Mouse (Mus musculus) cerebellum, adult (tissue): Measurements from ENCODE around the gene Ptprcap.
A peak's percentile ranks its signal among the peaks of the same experiment; 100 is the strongest.
"Not testable (repeated sequence)": the region's sequence is repeated elsewhere in the genome, so short reads cannot be mapped to it uniquely, and the experiment has no call there.

Experiments
- ATAC-seq: cut with Nextera tagmentation; 2 replicates; pipeline ENCODE4 v1.9.2; 2017; ENCODE audit warnings: mild to moderate bottlenecking, moderate library complexity, mixed read lengths; ENCODE audit not compliant: insufficient number of reproducible peaks, low FRiP score, low TSS enrichment

Gene Ptprcap

GRCm38 (mm10) chr19:4125268-4125667, 28.1 kb upstream of the Ptprcap start:
- ATAC-seq, result not testable (repeated sequence)

DNA sequence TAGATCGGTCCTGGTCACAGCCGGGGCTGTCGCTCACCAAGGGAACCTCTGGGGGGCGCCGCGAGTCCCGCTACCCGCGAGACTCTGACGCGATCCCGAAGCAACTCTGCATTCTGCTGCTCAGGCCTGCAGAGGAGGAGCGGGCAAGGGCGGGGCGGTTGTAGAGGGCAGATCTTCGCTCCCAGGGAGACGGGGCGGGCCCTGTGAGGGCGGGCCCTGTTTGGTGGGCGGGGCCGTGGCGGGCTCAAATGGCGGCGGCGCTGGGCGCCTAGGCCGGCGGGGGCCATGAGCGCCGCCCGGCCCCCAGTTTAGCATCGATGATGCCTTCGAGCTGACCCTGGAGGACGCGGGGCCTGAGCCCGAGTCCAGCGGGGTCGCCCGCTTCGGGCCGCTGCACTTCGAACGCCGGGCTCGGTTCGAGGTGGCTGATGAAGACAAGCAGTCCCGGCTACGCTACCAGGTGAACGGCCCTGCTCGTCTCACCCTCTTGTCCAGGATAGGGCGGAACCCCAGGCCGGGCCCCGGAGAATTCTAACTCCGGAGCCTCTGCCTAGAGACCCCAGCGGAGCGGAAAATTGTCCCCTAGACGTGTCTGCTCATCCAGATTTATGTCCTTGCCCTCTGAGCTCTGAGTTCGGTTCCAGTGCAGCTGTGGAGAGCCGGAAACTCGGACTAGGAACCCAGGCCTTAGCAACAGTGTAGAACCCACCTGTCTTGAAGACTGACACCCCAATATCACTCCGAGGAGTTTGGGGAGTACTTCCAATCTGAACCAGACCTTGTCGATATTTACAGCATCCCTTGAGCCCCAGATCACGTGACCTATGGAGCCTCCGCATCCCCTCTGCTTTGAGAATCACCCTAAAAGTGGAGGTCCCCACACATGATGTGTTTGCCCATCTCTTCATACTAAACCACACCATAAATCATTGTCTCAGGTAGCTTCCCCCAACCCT, 27.4 kb upstream of the Ptprcap start, which contains the start of gene Aip:
Aip (minus strand) TSS at position 118 of the 956 bp plus-strand sequence.
- peak; percentile 87 for ATAC-seq

DNA sequence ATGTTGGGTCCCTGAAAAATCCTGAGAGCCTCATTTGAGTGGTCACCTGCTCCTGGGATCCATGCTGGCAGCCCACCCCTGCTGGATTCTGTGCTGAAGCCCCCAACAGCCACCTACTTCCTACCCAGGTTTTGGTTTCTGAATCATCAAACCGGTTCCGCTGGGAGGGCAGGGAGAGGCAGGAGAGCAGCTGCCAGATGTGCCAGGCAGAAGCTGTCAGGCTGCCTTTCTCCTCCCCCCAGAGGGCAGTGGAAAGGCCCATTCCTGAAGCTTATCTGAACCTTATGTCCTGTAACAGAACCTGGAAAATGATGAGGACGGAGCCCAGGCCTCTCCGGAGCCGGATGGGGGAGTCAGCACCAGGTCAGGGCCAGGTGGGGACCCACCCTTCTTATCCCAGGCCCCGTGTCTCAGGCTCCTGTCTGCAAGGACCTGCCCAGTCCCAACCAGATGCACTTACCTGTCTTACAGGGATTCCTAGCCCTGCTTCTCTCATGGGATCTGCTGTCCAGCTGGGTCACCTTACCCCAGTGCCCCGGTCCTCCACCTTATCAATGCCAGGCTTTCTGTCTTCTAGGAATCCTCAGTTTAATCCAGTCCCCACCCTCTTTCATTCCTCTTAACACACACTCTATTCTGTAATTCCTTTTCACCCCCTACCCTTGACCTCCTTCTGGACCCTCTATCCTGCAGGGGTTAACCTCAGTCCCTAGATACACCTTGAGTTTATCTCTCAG, 26.5 kb upstream of the Ptprcap start:
- ATAC-seq, result no peak

GRCm38 (mm10) chr19:4129462-4129861, 23.9 kb upstream of the Ptprcap start:
- no peak for ATAC-seq

GRCm38 (mm10) chr19:4130106-4130505, 23.3 kb upstream of the Ptprcap start:
- ATAC-seq, result no peak

DNA sequence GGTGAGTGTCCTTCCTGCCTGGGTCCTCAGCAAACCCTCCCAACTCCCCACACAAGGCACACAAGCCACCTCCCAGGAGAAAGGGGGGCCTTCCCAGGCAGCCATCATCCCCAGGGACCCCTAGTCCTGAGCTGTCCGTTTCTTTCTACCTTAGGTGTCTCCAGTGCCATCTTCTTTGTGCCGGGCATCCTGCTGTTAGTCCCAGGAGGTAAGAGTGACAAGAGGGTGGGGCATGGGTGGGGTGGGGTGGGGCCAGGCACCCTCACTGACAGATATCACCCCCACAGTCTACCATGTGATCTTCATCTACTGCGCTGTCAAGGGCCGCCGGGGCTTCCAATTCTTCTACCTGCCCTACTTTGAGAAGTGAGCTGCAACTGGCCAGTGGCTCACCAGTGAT, 22.3 kb upstream of the Ptprcap start:
- no peak for ATAC-seq

DNA sequence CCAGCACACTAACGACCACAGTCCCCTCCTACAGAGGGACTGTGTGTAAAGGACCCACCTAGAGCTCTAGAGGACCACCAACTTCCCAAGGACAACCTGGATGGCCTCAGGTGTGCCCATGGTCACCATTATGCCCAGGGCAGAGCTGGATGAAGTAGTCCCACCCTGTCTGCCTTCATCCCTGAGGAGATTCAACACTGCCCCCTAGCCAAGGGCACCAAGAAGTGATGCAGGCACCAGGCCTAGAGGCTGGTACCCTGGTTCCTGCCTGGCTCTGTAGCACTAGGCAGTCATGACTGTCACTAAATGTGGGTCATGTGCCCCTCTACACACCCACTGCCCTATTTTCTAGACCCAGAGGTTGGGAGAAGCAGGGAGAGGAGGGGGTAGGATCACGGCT, 21.6 kb upstream of the Ptprcap start:
- ATAC-seq, result 0 out of 2 replicates have a peak, but pooled peaks have one; percentile 23

GRCm38 (mm10) chr19:4134354-4134753, 19.1 kb upstream of the Ptprcap start:
- no peak for ATAC-seq

DNA sequence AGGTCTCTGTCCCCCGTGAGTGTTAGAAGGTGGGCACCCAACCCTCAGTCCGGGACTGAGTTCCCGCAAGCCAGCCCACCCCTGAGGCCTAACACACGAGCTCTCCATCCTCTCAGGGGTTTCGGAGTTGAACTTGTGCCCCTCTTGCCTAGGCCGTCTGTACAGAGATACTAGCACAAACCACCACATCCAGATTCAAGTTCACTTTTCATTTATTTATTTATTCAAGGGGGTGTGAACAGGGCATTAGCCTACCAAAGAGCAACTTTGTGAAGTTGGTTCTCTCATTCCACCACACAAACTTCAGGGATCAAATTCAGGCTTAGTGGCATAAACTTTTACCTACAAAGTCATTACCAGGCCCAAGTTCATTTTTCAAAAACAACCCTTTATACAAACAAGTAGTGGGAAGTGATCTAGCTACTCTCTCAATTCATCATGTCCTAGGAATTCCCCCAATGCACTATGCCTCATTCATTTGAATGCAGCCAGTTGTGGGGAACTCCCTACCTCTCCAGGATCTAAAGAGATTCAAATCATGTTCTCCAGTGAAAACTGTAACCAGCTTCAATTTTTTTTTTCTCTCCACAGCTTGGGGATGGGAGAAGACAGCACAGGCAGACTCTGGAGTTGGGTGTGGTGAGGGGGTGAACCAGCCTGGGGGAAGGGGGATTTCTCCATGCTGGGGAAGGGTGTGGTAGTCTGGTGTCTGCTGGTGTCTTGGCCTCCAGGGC, 18.0 kb upstream of the Ptprcap start:
- ATAC-seq, result not testable (repeated sequence)

GRCm38 (mm10) chr19:4135963-4136345, 17.4 kb upstream of the Ptprcap start:
- ATAC-seq, result 0 out of 2 replicates have a peak, but pooled peaks have one; percentile 56

DNA sequence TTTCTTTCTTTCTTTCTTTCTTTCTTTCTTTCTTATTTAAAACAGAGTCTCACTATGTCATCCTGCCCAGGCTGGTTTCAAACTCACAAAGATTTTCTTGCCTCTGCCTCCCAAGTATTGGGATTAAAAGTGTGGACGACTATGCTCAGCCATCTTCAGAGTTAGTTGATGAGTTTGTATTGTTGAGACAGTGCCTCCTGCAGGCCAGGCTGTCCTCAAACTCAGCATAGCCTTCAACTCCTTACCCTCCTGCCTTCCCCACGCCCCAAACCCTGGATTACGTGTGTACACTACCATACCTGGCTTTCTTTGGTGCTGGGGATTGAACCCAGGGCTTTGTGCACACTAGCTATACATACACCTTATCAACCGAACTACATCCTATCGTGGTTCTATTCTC, 16.9 kb upstream of the Ptprcap start:
- no peak for ATAC-seq

GRCm38 (mm10) chr19:4137913-4138312, 15.5 kb upstream of the Ptprcap start:
- ATAC-seq, result no peak

DNA sequence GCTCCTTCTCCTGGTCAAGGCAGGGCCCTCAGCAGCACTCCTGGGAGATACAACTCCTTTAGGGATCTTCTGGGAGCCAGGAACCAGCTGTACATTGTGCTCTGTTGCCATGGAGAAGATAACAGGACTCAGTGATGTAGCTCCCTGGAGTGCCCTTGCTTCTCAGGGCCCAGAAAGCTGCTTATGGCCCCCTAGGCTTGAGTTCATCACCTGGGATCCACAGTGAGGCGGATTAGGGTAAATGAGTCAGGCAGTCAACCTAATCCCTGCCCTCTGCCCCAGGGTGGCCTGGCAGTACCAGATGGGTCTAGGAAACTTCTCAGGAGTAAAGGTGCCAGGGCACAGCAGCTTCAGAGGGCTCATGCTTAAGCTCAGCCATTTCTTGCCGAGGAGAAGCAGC, 14.0 kb upstream of the Ptprcap start, which contains the start of gene Gpr152:
Gpr152 (plus strand) TSS at position 342 of the 400 bp plus-strand sequence.
- no peak for ATAC-seq

DNA sequence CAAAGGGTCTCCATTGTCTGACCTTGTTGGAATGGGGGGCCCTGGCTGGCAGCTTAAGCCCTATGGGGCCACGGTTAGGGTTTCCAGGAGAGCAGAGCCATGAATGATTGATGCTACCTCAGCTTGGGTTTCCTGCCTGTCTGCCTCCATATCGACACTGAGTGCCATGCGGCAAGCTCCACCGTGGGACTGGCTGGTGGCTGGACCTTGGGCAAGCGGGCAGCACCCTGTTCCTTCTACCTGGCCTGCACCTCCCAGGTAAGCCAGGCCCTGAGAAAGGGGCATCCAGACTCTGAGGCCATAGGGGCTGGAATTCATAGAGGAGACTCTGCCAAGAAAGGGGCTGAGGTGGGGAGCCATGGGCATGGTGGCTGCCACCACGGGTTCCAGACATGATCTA, 13.3 kb upstream of the Ptprcap start:
- ATAC-seq, result no peak

- no peak for ATAC-seq
These were observed 10.8 kb upstream of the Ptprcap start for GRCm38 (mm10) chr19:4142416-4143173.

GRCm38 (mm10) chr19:4143759-4144268, 9.6 kb upstream of the Ptprcap start, which contains the start of gene Cabp4:
Gene Cabp4 (minus strand): TSS chr19:4144033.
- ATAC-seq, result no peak

DNA sequence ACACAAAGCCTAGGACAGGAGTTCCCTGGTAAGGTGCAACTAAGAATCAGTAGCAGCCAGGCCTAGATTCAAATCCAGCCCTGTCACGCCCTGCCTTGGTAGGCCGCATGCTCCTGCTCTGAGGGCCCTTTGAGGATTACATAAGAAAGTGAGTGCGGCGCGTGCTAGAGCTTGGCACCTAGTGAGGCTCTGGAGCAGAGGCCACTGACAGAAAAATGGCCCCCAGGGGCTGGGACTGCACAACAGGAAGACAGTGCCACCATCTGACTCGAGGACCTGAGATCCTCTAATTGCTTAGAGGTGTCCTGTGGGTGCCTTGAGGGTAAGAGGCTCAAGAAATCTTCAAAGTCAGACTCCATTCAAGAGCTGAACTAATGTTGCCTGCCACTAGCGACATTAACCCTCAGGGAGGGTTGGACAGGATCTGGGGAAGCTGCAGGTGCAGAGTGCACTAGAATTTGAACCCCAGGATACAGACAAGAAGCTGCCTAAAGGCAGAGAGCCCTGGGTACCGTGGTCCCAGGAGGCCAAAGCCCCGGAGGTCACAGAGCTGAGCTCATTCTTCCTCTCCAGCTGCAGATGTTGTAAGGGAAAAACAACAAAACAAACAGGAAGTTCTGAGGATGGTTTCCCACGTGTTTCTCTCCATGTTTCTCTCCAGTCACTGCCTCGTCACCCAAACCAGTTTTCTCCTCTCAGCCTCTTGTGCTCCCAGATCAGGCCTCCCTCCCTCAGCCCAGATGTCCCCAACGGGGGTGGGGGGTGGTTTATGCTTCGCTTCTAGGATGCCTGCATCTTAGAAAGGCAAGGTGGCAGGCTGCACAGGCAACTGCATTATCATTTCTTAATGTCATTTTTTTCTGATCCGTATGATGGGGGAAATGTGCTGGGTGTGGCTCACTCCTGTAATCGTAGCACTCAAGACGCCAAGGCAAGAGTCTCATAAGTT, 8.6 kb upstream of the Ptprcap start:
- no peak for ATAC-seq

GRCm38 (mm10) chr19:4145936-4146335, 7.5 kb upstream of the Ptprcap start:
- no peak for ATAC-seq
